Mouse (Mus musculus): Measurements from ENCODE around the gene Arvcf. TPM values are rescaled to one million over a fixed set of nuclear protein-coding genes. Genes with fewer than 3 reads are reported as not detected.

Gene Arvcf
- polyA plus RNA-seq, 1 experiment from 2014 or later: 32.5 TPM

DNA sequence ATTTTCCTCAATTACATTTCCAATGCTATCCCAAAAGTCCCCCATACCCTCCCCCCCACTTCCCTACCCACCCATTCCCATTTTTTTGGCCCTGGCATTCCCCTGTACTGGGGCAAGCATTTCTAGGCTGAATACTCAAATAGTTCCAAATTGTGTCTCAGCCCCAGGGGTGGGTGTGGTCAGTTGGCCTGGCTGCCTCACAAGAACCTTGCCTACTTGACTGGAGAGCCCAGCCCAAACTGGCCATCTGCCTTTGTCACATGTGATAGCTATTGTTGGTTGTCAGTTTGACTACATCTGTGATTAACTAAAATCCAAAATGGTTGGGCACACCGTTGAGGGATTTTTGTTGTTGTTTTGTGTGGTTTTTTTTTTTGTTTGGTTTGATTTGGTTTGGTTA, 9.0 kb downstream of the Arvcf start:
- ATAC-seq (ENCODE audit: insufficient number of reproducible peaks, low FRiP score): no peak
- H3K27me3 ChIP-seq (replicated peaks): no peaks in the 10 kb centered on the region
- H3K36me3 ChIP-seq: no peaks in the 10 kb centered on the region
- no peaks in the 10 kb centered on the region for H3K4me1 ChIP-seq (replicated peaks)
- H3K4me3 ChIP-seq: no peak overlapping the region
- no peak overlapping the region for H3K4me2 ChIP-seq
- H3K9ac ChIP-seq: no peak overlapping the region
- no peak overlapping the region for H3K27ac ChIP-seq (ENCODE audit: poor library complexity, severe bottlenecking)
- H3K9me3 ChIP-seq (replicated peaks): no peaks in the 10 kb centered on the region
- whole genome bisulfite sequencing: 88% methylated on average over 1 of the region's 1 CpGs

DNA sequence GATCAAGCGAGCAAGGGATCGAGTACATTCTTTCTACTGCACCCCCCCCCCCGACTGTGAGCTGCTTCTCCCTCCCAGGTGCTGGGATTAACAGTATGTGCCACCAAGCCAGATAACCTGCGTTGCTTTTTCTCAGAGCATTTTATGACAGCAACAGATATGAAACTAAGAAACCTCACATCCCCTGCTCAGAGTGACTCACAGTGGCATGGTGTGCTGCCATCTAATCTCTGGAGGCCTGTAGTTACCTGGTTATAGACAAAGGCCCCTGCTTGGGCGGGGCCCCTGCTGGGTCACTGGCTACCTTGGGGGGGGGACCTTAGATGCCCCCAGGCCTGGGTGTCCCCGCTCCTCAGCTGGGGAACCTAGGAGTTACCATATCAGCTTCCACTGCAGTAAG, 10.0 kb downstream of the Arvcf start:
- Histone ChIP-seq H3K9me3 (replicated peaks) (no peaks in the 10 kb centered on the region), H3K9ac (no peak overlapping the region), H3K4me1 (replicated peaks) (no peaks in the 10 kb centered on the region), H3K27ac (ENCODE audit: poor library complexity, severe bottlenecking) (no peak overlapping the region), H3K27me3 (replicated peaks) (no peaks in the 10 kb centered on the region), H3K36me3 (no peaks in the 10 kb centered on the region), H3K4me3 (no peak overlapping the region), H3K4me2 (no peak overlapping the region)
- no peak for ATAC-seq (ENCODE audit: insufficient number of reproducible peaks, low FRiP score)
- WGBS: 72% methylated on average over 6 of the region's 6 CpGs

DNA sequence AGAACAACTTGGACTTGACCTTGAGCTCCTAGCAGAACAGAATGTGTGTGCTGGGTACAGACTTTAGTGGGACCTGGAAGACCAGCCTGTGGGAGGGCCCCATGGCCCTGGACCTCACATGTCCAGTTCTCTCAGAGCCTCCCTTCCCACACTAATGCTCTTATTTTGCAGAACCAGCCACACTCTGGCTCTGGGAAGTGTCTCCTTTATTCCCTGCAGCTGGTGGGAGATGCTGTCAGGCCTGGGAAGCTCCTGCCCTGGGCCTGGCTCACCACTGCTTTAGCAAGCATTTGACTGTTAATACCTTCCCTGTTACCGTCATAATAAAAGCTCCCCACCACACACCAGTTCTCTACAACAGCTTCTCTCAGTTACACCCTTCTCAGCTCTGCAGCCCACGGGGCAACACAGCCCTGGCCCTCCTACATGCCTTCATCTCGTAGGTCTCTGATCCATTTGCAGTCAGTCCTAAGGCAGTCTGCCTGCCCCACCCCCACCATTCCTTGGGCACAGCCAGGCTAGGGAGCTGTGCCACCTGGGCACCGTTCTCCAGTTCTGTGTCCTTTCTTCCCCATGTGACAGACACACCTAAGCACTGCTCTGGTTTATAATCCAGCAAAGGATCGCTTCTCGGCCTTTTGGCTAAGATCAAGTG, 12.3 kb downstream of the Arvcf start:
- WGBS: 73% methylated on average over 6 of the region's 6 CpGs
- no peaks in the 10 kb centered on the region for H3K27me3 ChIP-seq (replicated peaks)

DNA sequence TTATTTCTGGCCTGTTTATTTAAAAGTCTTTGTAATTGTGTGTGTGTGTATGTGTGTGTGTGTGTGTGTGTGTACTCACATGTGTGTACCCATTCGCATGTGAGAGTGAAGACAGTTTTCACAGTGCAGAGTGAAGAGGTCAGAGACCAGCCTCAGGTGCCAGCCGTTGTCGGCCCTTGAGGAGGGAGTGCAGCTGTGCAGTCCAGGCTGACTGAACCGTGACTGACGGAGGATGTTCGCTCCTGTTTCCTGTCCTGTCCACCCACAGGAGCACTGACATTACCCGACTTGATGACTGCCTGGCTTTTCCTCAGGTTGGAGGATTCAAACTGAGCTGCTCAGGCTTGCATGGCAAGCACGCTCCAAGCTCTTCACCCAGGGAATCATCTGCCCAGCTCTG, 15.0 kb downstream of the Arvcf start:
- Histone ChIP-seq H3K4me1 (replicated peaks) (no peaks in the 10 kb centered on the region), H3K9ac (no peak overlapping the region), H3K27ac (ENCODE audit: poor library complexity, severe bottlenecking) (no peak overlapping the region), H3K27me3 (replicated peaks) (no peaks in the 10 kb centered on the region), H3K4me3 (no peak overlapping the region), H3K9me3 (replicated peaks) (0 out of 2 replicates have a peak, but pooled peaks cover 4% of the 10 kb centered on the region), H3K4me2 (no peak overlapping the region), H3K36me3 (no peaks in the 10 kb centered on the region)
- ATAC-seq (ENCODE audit: insufficient number of reproducible peaks, low FRiP score): no peak
- 74% methylated on average over 8 of the region's 8 CpGs for WGBS

More for the DNA sequence above, 12.3 kb downstream of the Arvcf start:
- Histone ChIP-seq H3K4me2 (no peak overlapping the region), H3K4me3 (no peak overlapping the region), H3K27ac (ENCODE audit: poor library complexity, severe bottlenecking) (no peak overlapping the region), H3K9me3 (replicated peaks) (0 out of 2 replicates have a peak, but pooled peaks cover 4% of the 10 kb centered on the region), H3K9ac (no peak overlapping the region), H3K36me3 (no peaks in the 10 kb centered on the region), H3K4me1 (replicated peaks) (no peaks in the 10 kb centered on the region)
- ATAC-seq (ENCODE audit: insufficient number of reproducible peaks, low FRiP score): no peak

DNA sequence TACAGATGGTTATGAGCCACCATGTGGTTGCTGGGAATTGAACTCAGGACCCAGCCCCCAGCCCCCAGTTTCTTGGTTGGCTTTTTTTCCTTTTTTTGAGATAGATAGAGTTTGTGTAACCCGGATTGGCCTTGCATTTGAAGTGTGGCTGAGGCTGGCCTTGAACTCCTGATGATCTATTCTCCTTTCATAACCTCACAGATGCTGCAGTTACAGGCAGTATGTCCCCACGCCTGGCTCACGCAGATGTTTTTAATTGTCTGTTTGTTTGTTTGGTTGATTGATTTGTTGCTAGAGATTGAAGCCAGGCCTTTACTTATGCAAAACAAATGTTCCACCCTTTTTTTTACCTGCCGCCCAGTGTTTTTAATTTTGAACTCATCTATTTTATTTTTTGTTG, 18.9 kb downstream of the Arvcf start:
- Histone ChIP-seq H3K4me3 (no peak overlapping the region), H3K9ac (no peak overlapping the region), H3K4me2 (no peak overlapping the region), H3K27ac (ENCODE audit: poor library complexity, severe bottlenecking) (no peak overlapping the region), H3K4me1 (replicated peaks) (0 out of 2 replicates have a peak, but pooled peaks cover 4% of the 10 kb centered on the region), H3K36me3 (no peaks in the 10 kb centered on the region), H3K27me3 (replicated peaks) (no peaks in the 10 kb centered on the region), H3K9me3 (replicated peaks) (0 out of 2 replicates have a peak, but pooled peaks cover 4% of the 10 kb centered on the region)
- no peak for ATAC-seq (ENCODE audit: insufficient number of reproducible peaks, low FRiP score)
- 84% methylated on average over 4 of the region's 4 CpGs for WGBS

- Histone ChIP-seq H3K27ac (ENCODE audit: poor library complexity, severe bottlenecking) (no peak overlapping the region), H3K27me3 (replicated peaks) (no peaks in the 10 kb centered on the region), H3K9ac (no peak overlapping the region), H3K4me2 (no peak overlapping the region), H3K4me3 (no peak overlapping the region), H3K36me3 (no peaks in the 10 kb centered on the region), H3K4me1 (replicated peaks) (0 out of 2 replicates have a peak, but pooled peaks cover 4% of the 10 kb centered on the region), H3K9me3 (replicated peaks) (no peaks in the 10 kb centered on the region)
- no peak for ATAC-seq (ENCODE audit: insufficient number of reproducible peaks, low FRiP score)
- WGBS: 61% methylated on average over 3 of the region's 3 CpGs
Observed at GRCm38 (mm10) chr16:18370197-18370596, 22.2 kb downstream of the Arvcf start.

GRCm38 (mm10) chr16:18373632-18374031, 25.6 kb downstream of the Arvcf start:
- 88% methylated on average over 4 of the region's 4 CpGs for WGBS
- Histone ChIP-seq H3K27ac (ENCODE audit: poor library complexity, severe bottlenecking) (no peak overlapping the region), H3K4me2 (no peak overlapping the region), H3K4me3 (no peak overlapping the region), H3K36me3 (no peaks in the 10 kb centered on the region), H3K27me3 (replicated peaks) (no peaks in the 10 kb centered on the region), H3K4me1 (replicated peaks) (peaks cover 14% of the 10 kb centered on the region), H3K9ac (no peak overlapping the region), H3K9me3 (replicated peaks) (no peaks in the 10 kb centered on the region)
- no peak for ATAC-seq (ENCODE audit: insufficient number of reproducible peaks, low FRiP score)

GRCm38 (mm10) chr16:18376297-18376954, 28.4 kb downstream of the Arvcf start:
- WGBS: 74% methylated on average over 6 of the region's 7 CpGs
- no peak overlapping the region for H3K9ac ChIP-seq

GRCm38 (mm10) chr16:18377203-18377602, 29.2 kb downstream of the Arvcf start:
- 25% methylated on average over 3 of the region's 3 CpGs for WGBS
- peaks cover 25% of the 10 kb centered on the region for H3K4me1 ChIP-seq (replicated peaks)

More at GRCm38 (mm10) chr16:18376297-18376954, 28.4 kb downstream of the Arvcf start:
- H3K4me2 ChIP-seq: no peak overlapping the region
- H3K4me1 ChIP-seq (replicated peaks): peaks cover 25% of the 10 kb centered on the region
- H3K27me3 ChIP-seq (replicated peaks): no peaks in the 10 kb centered on the region
- no peak overlapping the region for H3K27ac ChIP-seq (ENCODE audit: poor library complexity, severe bottlenecking)
- no peaks in the 10 kb centered on the region for H3K36me3 ChIP-seq
- no peaks in the 10 kb centered on the region for H3K9me3 ChIP-seq (replicated peaks)
- H3K4me3 ChIP-seq: no peak overlapping the region
- ATAC-seq (ENCODE audit: insufficient number of reproducible peaks, low FRiP score): no peak

DNA sequence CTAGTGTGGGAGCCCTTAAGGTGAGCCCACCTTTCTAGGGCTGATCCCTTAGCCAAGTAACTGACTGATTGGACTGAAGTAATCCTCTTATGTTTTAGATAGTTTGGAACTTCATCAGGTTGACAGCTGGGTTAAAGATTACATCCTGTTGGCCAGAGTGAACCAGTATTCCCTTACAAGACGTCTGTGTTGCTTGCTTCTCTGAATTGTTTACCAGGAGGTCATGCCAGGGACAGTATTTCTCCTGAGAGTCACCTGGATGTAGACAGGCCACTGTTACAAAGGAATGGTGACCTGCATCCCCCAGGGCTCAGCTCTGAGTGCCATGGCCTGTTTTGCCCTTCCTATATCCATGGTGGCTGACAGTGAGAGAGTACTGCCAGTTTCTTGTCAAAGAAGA, 30.5 kb downstream of the Arvcf start:
- WGBS: 46% methylated on average over 1 of the region's 1 CpGs
- H3K4me3 ChIP-seq: no peak overlapping the region
- H3K27me3 ChIP-seq (replicated peaks): no peaks in the 10 kb centered on the region
- H3K4me1 ChIP-seq (replicated peaks): peaks cover 28% of the 10 kb centered on the region
- H3K9ac ChIP-seq: no peak overlapping the region
- no peak for ATAC-seq (ENCODE audit: insufficient number of reproducible peaks, low FRiP score)
- no peaks in the 10 kb centered on the region for H3K36me3 ChIP-seq
- H3K4me2 ChIP-seq: no peak overlapping the region
- no peaks in the 10 kb centered on the region for H3K9me3 ChIP-seq (replicated peaks)
- H3K27ac ChIP-seq (ENCODE audit: poor library complexity, severe bottlenecking): no peak overlapping the region

More at GRCm38 (mm10) chr16:18377203-18377602, 29.2 kb downstream of the Arvcf start:
- Histone ChIP-seq H3K4me2 (no peak overlapping the region), H3K36me3 (no peaks in the 10 kb centered on the region), H3K27me3 (replicated peaks) (no peaks in the 10 kb centered on the region), H3K9me3 (replicated peaks) (no peaks in the 10 kb centered on the region), H3K27ac (ENCODE audit: poor library complexity, severe bottlenecking) (0 out of 2 replicates have a peak overlapping the region, but pooled peaks have one; percentile 10), H3K9ac (0 out of 2 replicates have a peak overlapping the region, but pooled peaks have one; percentile 42), H3K4me3 (no peak overlapping the region)
- no peak for ATAC-seq (ENCODE audit: insufficient number of reproducible peaks, low FRiP score)

DNA sequence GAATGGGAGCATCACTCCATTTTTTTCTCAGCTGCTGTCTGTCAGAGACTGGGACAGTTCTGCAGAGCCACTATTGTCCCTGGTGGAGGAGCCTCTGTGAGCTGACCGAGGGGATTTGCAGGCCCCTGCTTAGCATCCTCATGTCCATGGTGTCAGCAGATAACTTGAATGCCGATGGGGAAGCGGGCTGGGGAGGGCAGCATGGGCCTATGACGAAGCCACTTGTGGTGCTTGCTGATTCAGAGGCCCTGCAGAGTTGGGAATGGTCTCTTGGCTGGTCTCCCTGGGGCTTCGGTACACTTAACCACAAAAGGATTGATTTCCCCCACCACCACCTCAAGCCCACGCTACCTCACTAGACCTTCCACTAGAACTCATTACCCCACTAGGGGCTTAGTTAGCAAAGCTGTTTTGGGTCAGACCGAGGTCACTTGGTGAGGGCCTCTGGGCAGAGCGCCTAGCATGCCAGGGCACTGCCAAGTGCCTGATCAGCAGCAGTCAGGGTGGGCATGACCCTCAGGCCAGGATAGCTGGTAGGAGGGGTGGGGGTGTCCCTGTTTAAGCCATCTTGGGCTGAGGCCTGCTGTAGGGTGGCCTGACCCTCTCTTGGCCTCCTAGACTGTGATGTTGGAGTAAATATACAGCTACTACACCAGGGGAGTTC, 31.5 kb downstream of the Arvcf start:
- Histone ChIP-seq H3K27me3 (replicated peaks) (no peaks in the 10 kb centered on the region), H3K9me3 (replicated peaks) (no peaks in the 10 kb centered on the region), H3K4me3 (no peak overlapping the region), H3K9ac (no peak overlapping the region), H3K36me3 (no peaks in the 10 kb centered on the region), H3K4me1 (replicated peaks) (peaks cover 30% of the 10 kb centered on the region), H3K27ac (ENCODE audit: poor library complexity, severe bottlenecking) (no peak overlapping the region), H3K4me2 (no peak overlapping the region)
- no peak for ATAC-seq (ENCODE audit: insufficient number of reproducible peaks, low FRiP score)
- WGBS: 67% methylated on average over 8 of the region's 8 CpGs

All from heart, embryonic 12.5 days (tissue).